Mouse (Mus musculus) gastrocnemius, postnatal 36 days (tissue): ENCODE data around the gene Slc41a3. TPM values are rescaled to one million over a fixed set of nuclear protein-coding genes. Genes with fewer than 3 reads are reported as not detected.

Experiments used
- DNase-seq, 2 experiments: peaks; one replicate each; pipeline ENCODE4 v3.0.0; 2022
- intact Hi-C: fragments of 180-260 bp; cut with DNase I; formaldehyde crosslinking; loops from one replicate; pipeline ENCODE4 v1.15.1; 2025
- long read RNA-seq, 2 experiments: library from polyadenylated mRNA; stranded (forward); transcript quantifications; one replicate each; pipeline ENCODE4 v2.0.0; 2021
- total RNA-seq, 2 experiments: library from RNA; stranded (reverse); gene quantifications; 2 replicates each; pipeline ENCODE4 v1.2.3; 2021

Gene Slc41a3
- 10 to 100 TPM; 61.5 to 75.4 TPM for total RNA-seq
- long read RNA-seq, experiment 1, partial matches to known transcripts, result 29 of 80 reads
- long read RNA-seq, experiment 1, other reads (novel, unspliced or antisense), result 47 of 80 reads
- long read RNA-seq, experiment 2, transcript Slc41a3-201 (10 exons, 2,324 nt), result major isoform, 36 of 130 reads
- long read RNA-seq, experiment 2, partial matches to known transcripts, result 40 of 130 reads
- long read RNA-seq, experiment 2, other reads (novel, unspliced or antisense), result 51 of 130 reads

DNA sequence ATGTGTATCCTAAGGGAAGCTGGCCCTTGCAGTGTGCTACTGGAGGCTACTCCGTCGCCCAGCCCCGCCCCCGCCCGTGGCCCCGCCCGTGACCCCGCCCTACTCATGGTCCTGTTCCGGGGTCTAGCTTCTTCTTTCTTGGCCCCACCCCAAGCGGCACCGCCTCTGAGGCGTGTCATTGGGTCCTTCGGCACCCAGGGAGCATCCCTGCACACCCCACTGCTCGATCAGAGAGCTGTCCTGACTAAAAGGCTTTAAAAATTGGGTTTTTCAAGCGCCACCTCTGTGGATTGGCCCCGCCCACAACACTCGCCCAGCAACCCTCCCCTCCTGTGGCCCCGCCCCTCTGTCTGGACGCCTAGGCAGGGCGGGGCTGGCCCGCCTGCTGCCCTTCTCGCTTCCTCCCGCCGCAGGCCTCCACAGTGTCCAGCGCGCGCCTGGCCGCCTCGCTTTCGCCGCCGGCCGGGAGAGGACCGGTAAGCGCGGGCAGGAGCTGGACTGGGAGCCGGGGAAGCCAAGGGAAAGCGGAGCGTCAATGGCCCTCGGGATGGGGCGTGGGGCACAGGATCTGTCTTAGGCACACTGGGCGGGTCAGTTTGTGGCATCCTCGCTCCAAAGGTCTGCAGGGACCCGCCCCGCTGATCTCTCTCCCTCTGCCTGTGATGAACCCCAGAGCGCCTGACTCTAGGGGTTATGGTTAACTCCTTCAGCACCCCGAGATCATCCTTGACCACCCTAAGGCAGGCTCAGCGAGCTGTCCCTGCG lies at the start of gene Slc41a3:
Slc41a3 (plus strand) TSS at position 193 of the 765 bp plus-strand sequence.
- DNase-seq, result peak; percentile 93 to 94
- intact Hi-C loops, result loop anchor here (2.0 kb wide), 1 partner anchor 124 kb away; no protein-coding TSS in a partner anchor

DNA sequence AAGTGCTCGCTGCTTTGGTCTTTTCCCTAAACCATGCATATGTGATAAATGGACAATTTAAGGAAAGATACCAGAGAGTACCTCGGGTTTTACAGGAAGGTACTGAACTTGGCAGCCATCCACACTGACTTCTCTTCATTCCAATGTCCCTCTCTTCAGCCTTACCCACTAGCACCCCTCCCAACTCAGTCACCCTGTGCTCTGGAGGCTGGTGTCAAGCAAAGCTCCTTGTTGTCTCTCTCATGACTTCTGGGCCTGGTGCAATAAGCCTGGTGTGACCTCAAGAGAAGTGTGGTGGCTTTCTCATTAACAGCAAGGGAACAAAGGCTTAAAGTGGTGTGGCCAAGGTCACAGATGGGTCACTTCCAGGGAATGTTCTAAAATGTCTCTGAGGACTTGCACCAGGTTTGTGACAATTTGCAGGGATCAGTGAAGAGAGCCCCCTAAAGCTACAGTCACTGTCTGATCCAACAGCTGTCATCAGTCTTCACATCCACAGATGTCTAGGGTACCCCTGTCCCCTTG lies 47.9 kb upstream of the Slc41a3 start:
- no peak for DNase-seq
- intact Hi-C loops, result no loop called here

GRCm38 (mm10) chr6:90557077-90557476 lies 47.4 kb upstream of the Slc41a3 start:
- no peak for DNase-seq
- intact Hi-C loops, result no loop called here

DNA sequence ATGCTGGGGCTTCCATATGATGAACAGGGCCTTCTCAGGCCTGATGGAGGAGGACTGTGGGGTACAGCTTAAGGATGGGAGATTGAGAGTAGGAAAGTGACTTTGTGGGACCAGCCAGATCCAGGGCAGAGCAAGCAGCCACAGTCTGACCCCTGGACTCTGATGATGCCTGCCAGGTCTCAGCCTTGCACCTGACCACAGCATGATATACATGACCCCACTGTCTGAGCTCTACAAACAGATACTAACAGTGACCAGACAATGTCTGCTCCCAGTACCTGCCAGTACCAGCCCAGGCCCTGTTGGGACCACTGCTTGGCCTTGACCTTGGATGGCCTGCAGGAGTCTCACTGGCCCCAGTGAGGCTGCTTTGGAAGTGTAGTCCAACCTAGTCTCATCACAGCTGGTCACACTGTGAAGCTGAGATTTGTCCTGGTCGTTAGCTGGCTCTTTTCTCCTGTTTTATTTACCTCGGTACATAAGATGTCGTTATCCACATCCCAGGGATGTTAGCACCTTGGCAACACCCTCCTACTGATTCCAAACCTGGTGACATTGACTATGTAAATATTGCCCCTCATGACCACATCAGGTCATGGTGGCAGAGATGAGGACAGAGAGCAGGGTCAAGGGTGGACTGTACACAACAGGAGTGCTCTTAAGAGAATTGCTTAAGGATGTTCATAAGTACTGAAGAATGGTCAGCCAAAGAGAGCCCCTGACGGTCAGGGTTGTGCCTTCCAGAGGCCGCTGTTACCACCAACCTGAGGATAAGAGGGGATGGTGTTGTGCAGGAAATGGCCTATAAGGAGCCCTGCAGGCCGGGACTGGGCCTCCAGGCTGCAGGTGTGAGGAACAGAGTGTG lies 46.5 kb upstream of the Slc41a3 start:
- intact Hi-C loops, result no loop called here
- no peak for DNase-seq

DNA sequence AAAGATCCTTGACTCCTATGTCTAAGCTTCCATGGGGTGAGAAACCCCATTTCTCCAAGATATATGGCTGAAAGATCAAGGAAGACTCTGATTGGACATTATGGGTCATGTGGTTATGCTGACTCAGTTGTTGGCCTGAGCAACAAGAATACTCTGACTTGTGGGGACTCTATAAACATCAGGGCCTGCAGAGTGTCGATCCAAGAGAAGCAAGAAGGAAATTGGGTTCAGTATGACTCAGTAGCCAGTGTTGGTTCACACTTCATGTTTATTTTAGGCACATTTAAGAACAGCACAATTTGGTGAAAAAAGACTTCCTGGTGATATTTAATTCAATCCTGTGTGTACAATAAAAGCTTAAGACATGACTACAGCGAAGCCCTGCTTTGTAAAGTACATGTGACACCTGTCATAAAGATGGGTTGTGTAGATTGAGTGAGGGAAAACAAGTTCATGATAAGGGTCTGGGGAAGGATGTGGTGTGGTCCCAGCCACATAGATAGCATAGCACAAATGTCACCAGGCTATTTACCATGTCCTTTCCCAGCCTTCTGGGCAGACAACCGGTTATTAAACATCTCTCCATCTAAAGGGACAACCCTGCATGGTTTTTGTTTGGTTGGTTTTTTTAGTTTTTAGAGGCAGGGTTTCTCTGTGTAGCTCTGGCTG lies 44.0 kb upstream of the Slc41a3 start:
- no peak for DNase-seq
- intact Hi-C loops, result no loop called here

DNA sequence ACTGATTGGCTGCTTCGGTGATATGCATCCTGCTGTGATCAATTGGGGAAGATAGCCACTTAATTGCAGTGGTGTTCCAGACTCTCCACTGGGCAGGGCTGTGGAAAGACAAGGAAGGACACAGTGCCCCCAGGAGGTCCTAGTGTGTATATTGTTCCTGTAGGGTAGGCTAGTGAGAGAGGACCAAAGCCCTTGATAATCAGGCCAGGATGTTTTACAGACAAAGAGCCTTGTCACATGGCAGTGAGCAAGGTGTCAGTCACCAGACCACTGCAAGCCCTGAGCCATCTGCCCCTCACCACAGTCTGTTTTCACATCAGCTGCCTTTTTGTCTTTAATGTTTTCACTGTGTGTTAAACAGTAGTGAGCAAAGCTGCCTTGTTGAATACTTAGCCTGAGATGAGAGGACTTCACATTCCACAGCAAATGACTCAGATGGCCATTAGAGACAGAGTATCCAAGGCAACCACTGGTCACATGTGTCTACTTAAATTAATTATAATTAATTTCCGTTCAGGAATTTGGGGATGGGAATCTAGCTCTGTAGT lies 43.2 kb upstream of the Slc41a3 start:
- DNase-seq, result no peak
- intact Hi-C loops, result no loop called here

- intact Hi-C loops, result no loop called here
Observed at GRCm38 (mm10) chr6:90564240-90564639, 40.3 kb upstream of the Slc41a3 start.

GRCm38 (mm10) chr6:90565357-90566215 lies 38.9 kb upstream of the Slc41a3 start:
- DNase-seq, result no peak
- intact Hi-C loops, result no loop called here

More at GRCm38 (mm10) chr6:90564240-90564639, 40.3 kb upstream of the Slc41a3 start:
- no peak for DNase-seq

DNA sequence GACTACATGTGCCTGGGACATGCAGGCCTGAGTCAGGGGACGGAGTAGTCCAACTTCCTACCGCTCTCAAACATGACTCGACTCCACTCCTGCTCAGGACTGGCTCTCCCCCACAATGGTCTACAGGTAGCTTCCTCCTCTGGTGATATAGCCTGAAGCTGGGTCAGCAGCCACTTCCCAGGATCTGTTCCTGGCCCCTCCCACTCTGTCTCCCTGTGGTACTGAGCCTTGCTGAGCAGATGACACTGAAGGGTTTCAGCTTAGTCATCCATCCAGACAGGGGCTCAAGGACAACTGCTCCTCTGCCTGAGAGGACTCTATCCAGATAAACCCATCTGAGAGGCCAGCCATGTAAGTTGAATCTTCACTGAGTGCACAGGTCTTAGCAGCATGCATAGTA lies 37.0 kb upstream of the Slc41a3 start:
- intact Hi-C loops, result no loop called here
- no peak for DNase-seq

DNA sequence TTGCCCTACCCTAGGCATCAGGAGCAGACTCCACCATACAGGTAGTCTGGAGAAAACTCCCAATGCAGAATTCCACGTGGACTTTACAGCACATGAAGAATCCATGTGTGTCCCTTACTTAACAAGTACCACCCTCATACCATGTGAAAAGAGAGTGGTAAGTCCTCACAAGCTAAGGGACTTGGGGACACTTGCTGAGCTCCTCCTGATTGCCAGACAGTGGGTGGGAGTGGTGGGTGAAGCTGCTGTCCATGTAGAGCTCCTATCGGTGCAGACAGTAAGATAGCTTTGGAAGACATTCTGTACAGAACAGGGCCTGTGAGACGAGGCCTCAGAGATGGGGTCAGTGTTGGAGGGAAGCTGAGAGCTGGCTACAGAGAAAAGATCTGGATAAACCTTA lies 36.6 kb upstream of the Slc41a3 start:
- no peak for DNase-seq
- intact Hi-C loops, result no loop called here

GRCm38 (mm10) chr6:90568721-90569120 lies 35.8 kb upstream of the Slc41a3 start:
- no peak for DNase-seq
- intact Hi-C loops, result no loop called here

- DNase-seq, result no peak
- intact Hi-C loops, result loop anchor here (10.0 kb wide), 1 partner anchor 135 kb away; no protein-coding TSS in a partner anchor
Observed at GRCm38 (mm10) chr6:90569736-90570383, 34.7 kb upstream of the Slc41a3 start.

- DNase-seq, result no peak
- intact Hi-C loops, result loop anchor here (10.0 kb wide), 1 partner anchor 136 kb away; no protein-coding TSS in a partner anchor
Observed at GRCm38 (mm10) chr6:90570392-90570791, 34.1 kb upstream of the Slc41a3 start.

DNA sequence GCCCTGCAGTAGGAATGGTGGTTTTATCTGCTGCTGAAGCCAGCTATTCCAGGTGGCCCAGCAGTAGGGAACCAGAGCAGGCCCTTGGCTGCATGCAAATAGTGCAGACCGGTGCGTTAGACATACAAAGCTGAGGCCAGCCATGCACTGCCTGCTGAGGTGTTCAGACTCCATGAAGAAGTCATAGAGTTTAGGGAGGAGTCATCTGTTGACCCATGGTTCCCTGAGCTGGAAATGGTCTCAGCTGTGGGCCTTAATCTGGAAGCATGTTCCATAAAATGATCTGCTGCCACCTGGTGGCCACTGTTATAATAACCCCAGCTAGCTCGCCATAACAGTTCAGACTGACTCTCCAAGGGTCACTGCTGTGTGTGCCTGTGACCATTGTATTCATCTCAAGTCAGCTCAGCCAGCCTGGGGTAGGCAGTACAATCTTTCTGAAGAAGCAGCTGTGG lies 29.2 kb upstream of the Slc41a3 start:
- DNase-seq, result peak; percentile 71
- intact Hi-C loops, result loop anchor here (10.0 kb wide), 1 partner anchor 140 kb away; no protein-coding TSS in a partner anchor

DNA sequence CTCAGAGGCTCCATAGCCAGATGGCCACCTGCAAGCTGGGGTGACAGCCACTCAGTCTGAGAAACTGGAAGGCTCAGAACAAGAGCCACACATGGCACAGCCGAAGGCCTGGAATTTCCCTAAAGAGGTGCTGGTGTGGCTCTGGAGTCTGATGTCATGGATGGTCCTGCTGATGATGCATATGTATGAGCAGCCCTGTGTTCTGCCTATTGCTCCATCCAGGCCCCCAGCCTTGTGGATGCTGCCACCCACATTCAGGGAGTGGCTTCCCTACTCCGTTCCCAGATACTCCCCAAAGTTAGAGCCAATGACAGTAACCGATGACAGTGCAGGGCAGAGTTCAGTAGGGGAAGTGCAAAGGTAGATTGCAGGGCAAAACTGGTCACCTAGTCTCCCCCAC lies 26.4 kb upstream of the Slc41a3 start:
- intact Hi-C loops, result loop anchor here (10.0 kb wide), 1 partner anchor 143 kb away; no protein-coding TSS in a partner anchor
- no peak for DNase-seq

- intact Hi-C loops, result no loop called here
- DNase-seq, result no peak
Observed at GRCm38 (mm10) chr6:90582331-90582730, 22.2 kb upstream of the Slc41a3 start.

DNA sequence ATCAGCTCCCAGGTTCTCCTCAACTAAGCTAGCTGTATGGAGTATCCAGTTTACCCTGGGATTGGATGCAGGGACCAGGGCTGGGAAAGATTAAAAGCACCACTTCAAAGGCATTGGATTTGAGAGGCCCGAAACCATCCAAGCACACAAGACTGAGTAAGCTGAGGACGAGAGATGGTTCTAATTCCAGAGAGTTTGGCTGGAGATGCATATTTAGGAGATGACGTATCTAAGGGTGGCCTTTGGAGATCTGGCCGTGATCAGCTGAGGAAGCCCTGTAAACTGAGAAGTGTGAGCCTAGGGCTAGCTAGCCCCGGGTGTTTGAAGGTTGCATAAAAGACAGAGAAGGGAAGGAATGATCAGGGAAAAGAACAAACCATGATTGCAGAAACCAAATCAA lies 16.4 kb upstream of the Slc41a3 start:
- no peak for DNase-seq

GRCm38 (mm10) chr6:90590707-90591106 lies 13.8 kb upstream of the Slc41a3 start:
- DNase-seq, result no peak
- intact Hi-C loops, result no loop called here

More for the DNA sequence above, 16.4 kb upstream of the Slc41a3 start:
- intact Hi-C loops, result no loop called here
